In genomic region chr13:3877679-3878220, GRCm38 (mm10) we compare ENCODE assay signal across 20 mouse cellular contexts. TPM values are rescaled to one million over a fixed set of nuclear protein-coding genes. Genes with fewer than 3 reads are reported as not detected.
DNase-seq lines count a peak whose midpoint lies in the region; ATAC-seq and TF ChIP-seq lines count a peak whose summit lies in the region.
"Had no signal": no experiment of that assay in that cellular context is flagged by ENCODE, and none has a peak within 500 bp of the region (broad histone marks: within the 10 kb centered on the region; RNA-seq: fewer than 3 reads in every experiment).

No protein-coding gene starts in this region.

- no peak overlapping the region for H3K4me2 ChIP-seq in liver, embryonic 13.5 days
- H3K4me2 ChIP-seq in liver, embryonic 12.5 days, result no peak overlapping the region
- H3K4me2 ChIP-seq: forebrain, embryonic 15.5 days; hindbrain, embryonic 14.5 days; midbrain, embryonic 13.5 days had no signal

- WGBS in liver, embryonic 13.5 days (ENCODE audit: insufficient replicate concordance), result 76% methylated on average over 4 of the region's 4 CpGs
- 69% methylated on average over 4 of the region's 4 CpGs for WGBS in liver, embryonic 12.5 days (ENCODE audit: insufficient replicate concordance)
- WGBS in embryonic facial prominence, embryonic 10.5 days, result 41% methylated on average over 4 of the region's 4 CpGs

- H3K27me3 ChIP-seq in liver, embryonic 13.5 days, result no peaks in the 10 kb centered on the region
- no peaks in the 10 kb centered on the region for H3K27me3 ChIP-seq in liver, embryonic 12.5 days (replicated peaks)
- no peaks in the 10 kb centered on the region for H3K27me3 ChIP-seq in embryonic facial prominence, embryonic 10.5 days (replicated peaks; ENCODE audit: low read depth, poor library complexity, severe bottlenecking)
- H3K27me3 ChIP-seq: forebrain, embryonic 15.5 days; midbrain, embryonic 13.5 days had no signal

- intact Hi-C loops in gastrocnemius, adult 2 months (cut with DNase I), result no loop called here

- H3K9ac ChIP-seq in liver, embryonic 13.5 days, result peak overlapping the region; percentile 31; the same call in 1 of the 2 replicates
- H3K9ac ChIP-seq in liver, embryonic 12.5 days, result no peak overlapping the region
- H3K9ac ChIP-seq: forebrain, embryonic 15.5 days; hindbrain, embryonic 14.5 days; liver, embryonic 14.5 days; midbrain, embryonic 13.5 days had no signal

- H3K4me3 ChIP-seq in liver, embryonic 13.5 days (replicated peaks), result no peak overlapping the region
- no peak overlapping the region for H3K4me3 ChIP-seq in liver, embryonic 12.5 days
- H3K4me3 ChIP-seq in embryonic facial prominence, embryonic 10.5 days, result no peak overlapping the region
- H3K4me3 ChIP-seq in gastrocnemius, adult 2 months, result no peak overlapping the region
- H3K4me3 ChIP-seq: forebrain, embryonic 15.5 days; layer of hippocampus, adult 2 months; midbrain, embryonic 13.5 days had no signal

- peak overlapping the region; percentile 1; the same call in 1 of the 2 replicates for H3K27ac ChIP-seq in liver, embryonic 13.5 days
- H3K27ac ChIP-seq in liver, embryonic 12.5 days, result no peak overlapping the region
- H3K27ac ChIP-seq in embryonic facial prominence, embryonic 10.5 days (replicated peaks), result peak overlapping the region; percentile 74
- H3K27ac ChIP-seq in gastrocnemius, adult 2 months, result no peak overlapping the region
- H3K27ac ChIP-seq: forebrain, embryonic 15.5 days; hindbrain, embryonic 14.5 days; layer of hippocampus, adult 2 months; liver, embryonic 14.5 days; midbrain, embryonic 13.5 days had no signal

- ATAC-seq in liver, embryonic 13.5 days (ENCODE audit: low read depth), result no peak
- no peak for ATAC-seq in liver, embryonic 12.5 days
- ATAC-seq in frontal cortex, adult (ENCODE audit: low TSS enrichment), result no peak
- ATAC-seq: intestine, postnatal 0 days had no signal

- H3K9me3 ChIP-seq in liver, embryonic 13.5 days (replicated peaks), result no peaks in the 10 kb centered on the region
- no peaks in the 10 kb centered on the region for H3K9me3 ChIP-seq in liver, embryonic 12.5 days (replicated peaks)
- no peaks in the 10 kb centered on the region for H3K9me3 ChIP-seq in embryonic facial prominence, embryonic 10.5 days
- H3K9me3 ChIP-seq: forebrain, embryonic 15.5 days; midbrain, embryonic 13.5 days had no signal

- H3K4me1 ChIP-seq in liver, embryonic 13.5 days (replicated peaks), result peaks cover 33% of the 10 kb centered on the region
- H3K4me1 ChIP-seq in liver, embryonic 12.5 days, result peaks cover 22% of the 10 kb centered on the region
- H3K4me1 ChIP-seq in embryonic facial prominence, embryonic 10.5 days, result peaks cover 15% of the 10 kb centered on the region
- H3K4me1 ChIP-seq: forebrain, embryonic 15.5 days; midbrain, embryonic 13.5 days had no signal

- DNase-seq in embryo, embryonic 10 days (ENCODE audit: low spot score), result peak; percentile 22
- no peak for DNase-seq in embryo, embryonic 9.5 days (ENCODE audit: extremely low spot score)
- DNase-seq in liver, embryonic 13.5 days, result no peak
- DNase-seq in embryonic facial prominence, embryonic 10.5 days (ENCODE audit: low spot score), result peak; percentile 45
- DNase-seq in retina, embryonic 14.5 days (ENCODE audit: low spot score), result peak; percentile 51
- DNase-seq in gastrocnemius, adult 2 months, result no peak
- DNase-seq: cerebellum, adult 9-10 months; gastrocnemius, postnatal 10 days; lung, postnatal 36 days; right cerebral cortex, adult 18-20 months had no signal

- peaks cover 28% of the 10 kb centered on the region for H3K36me3 ChIP-seq in liver, embryonic 13.5 days
- peaks cover 25% of the 10 kb centered on the region for H3K36me3 ChIP-seq in liver, embryonic 12.5 days
- peaks cover 30% of the 10 kb centered on the region for H3K36me3 ChIP-seq in embryonic facial prominence, embryonic 10.5 days (replicated peaks)

- TF ChIP-seq CTCF in gastrocnemius, adult 2 months (IDR thresholded peaks at IDR 0.05), result no peak

RNA-seq across cellular contexts. Expression of gene Calm5, which starts 23.8 kb away (rescaled TPM):
- polyA plus RNA-seq in liver, embryonic 13.5 days (2015; fragmentation: Nextera tagmentation; extraction: Ambion mirVana), result not detected in 2 replicates
- polyA plus RNA-seq in liver, embryonic 12.5 days (2016; fragmentation: Nextera tagmentation; extraction: Ambion mirVana), result not detected in 2 replicates
- not detected in 2 replicates for polyA plus RNA-seq in embryonic facial prominence, embryonic 10.5 days (2016; fragmentation: Nextera tagmentation; extraction: Ambion mirVana)
- not detected for total RNA-seq in gastrocnemius, adult 2 months (2021)
- total RNA-seq: gastrocnemius, postnatal 10 days; heart, adult 8-10 months; layer of hippocampus, adult 2 months had no signal
- polyA plus RNA-seq: forebrain, embryonic 15.5 days; hindbrain, embryonic 14.5 days; intestine, postnatal 0 days; liver, embryonic 14.5 days; midbrain, embryonic 13.5 days; spleen, adult 2 months had no signal

RNA-seq across cellular contexts. Expression of gene Calm4, which starts 40.2 kb away (rescaled TPM):
- not detected in 2 replicates for polyA plus RNA-seq in liver, embryonic 13.5 days (2015; fragmentation: Nextera tagmentation; extraction: Ambion mirVana)
- not detected in 2 replicates for polyA plus RNA-seq in liver, embryonic 12.5 days (2016; fragmentation: Nextera tagmentation; extraction: Ambion mirVana)
- polyA plus RNA-seq in embryonic facial prominence, embryonic 10.5 days (2016; fragmentation: Nextera tagmentation; extraction: Ambion mirVana), result not detected in 2 replicates
- not detected for total RNA-seq in gastrocnemius, adult 2 months (2021)
- total RNA-seq: gastrocnemius, postnatal 10 days; heart, adult 8-10 months; layer of hippocampus, adult 2 months had no signal
- polyA plus RNA-seq: forebrain, embryonic 15.5 days; hindbrain, embryonic 14.5 days; intestine, postnatal 0 days; liver, embryonic 14.5 days; midbrain, embryonic 13.5 days; spleen, adult 2 months had no signal

RNA-seq across cellular contexts. Expression of gene Net1, which starts 40.3 kb away (rescaled TPM):
- polyA plus RNA-seq in liver, embryonic 13.5 days (2015; fragmentation: Nextera tagmentation; extraction: Ambion mirVana), result 53.6 and 66.0 TPM in 2 replicates
- 67.4 and 73.0 TPM in 2 replicates for polyA plus RNA-seq in liver, embryonic 12.5 days (2016; fragmentation: Nextera tagmentation; extraction: Ambion mirVana)
- 100.0 and 117 TPM in 2 replicates for polyA plus RNA-seq in embryonic facial prominence, embryonic 10.5 days (2016; fragmentation: Nextera tagmentation; extraction: Ambion mirVana)
- total RNA-seq in gastrocnemius, adult 2 months (2021), result 10 to 100 TPM; 41.2 to 54.4 TPM

RNA-seq across cellular contexts. Expression of gene Tubal3, which starts 40.3 kb away (rescaled TPM):
- polyA plus RNA-seq in liver, embryonic 13.5 days (2015; fragmentation: Nextera tagmentation; extraction: Ambion mirVana), result not detected in 2 replicates
- polyA plus RNA-seq in liver, embryonic 12.5 days (2016; fragmentation: Nextera tagmentation; extraction: Ambion mirVana), result not detected in 2 replicates
- not detected in 2 replicates for polyA plus RNA-seq in embryonic facial prominence, embryonic 10.5 days (2016; fragmentation: Nextera tagmentation; extraction: Ambion mirVana)
- total RNA-seq in gastrocnemius, adult 2 months (2021), result not detected
- total RNA-seq: gastrocnemius, postnatal 10 days; heart, adult 8-10 months; layer of hippocampus, adult 2 months had no signal
- polyA plus RNA-seq: forebrain, embryonic 15.5 days; hindbrain, embryonic 14.5 days; liver, embryonic 14.5 days; midbrain, embryonic 13.5 days; spleen, adult 2 months had no signal

Comparison
In these comparisons a context has a peak if more than half of its experiments do, and no peak if none do; other contexts are left out.
1. DNase-seq: peak in embryo, embryonic 10 days (single experiment), embryonic facial prominence, embryonic 10.5 days (single experiment) and retina, embryonic 14.5 days (single experiment); none in embryo, embryonic 9.5 days (single experiment), liver, embryonic 13.5 days (single experiment) and gastrocnemius, adult 2 months (single experiment).
2. H3K27ac ChIP-seq: peak in liver, embryonic 13.5 days (single experiment) and embryonic facial prominence, embryonic 10.5 days (single experiment); none in liver, embryonic 12.5 days (single experiment) and gastrocnemius, adult 2 months (single experiment).